Mouse (Mus musculus) heart, adult 2 months (tissue): ENCODE measurements around the gene Cntn1.

Source experiments
- CTCF ChIP-seq: fragments of 200-600 bp; IDR thresholded peaks from 2 replicates; pipeline ENCODE4 v1.8.1; 2022; ENCODE audit warnings: antibody characterized with exemption, mild to moderate bottlenecking, moderate library complexity
- EP300 ChIP-seq: fragments of 200-500 bp; IDR thresholded peaks from 2 replicates; pipeline ENCODE4 v1.6.1; 2011; ENCODE audit warnings: low read depth, low read length, control low read depth; ENCODE audit not compliant: insufficient read depth
- POLR2A ChIP-seq: fragments of 200-500 bp; IDR thresholded peaks from 2 replicates; pipeline ENCODE4 v1.6.1; 2011; ENCODE audit warnings: mild to moderate bottlenecking, low read depth, low read length, control low read depth; ENCODE audit not compliant: insufficient read depth

- TF ChIP-seq CTCF (no peak), POLR2A (no peak), EP300 (no peak)
Observed at GRCm38 (mm10) chr15:92200326-92200985, 149.5 kb downstream of the Cntn1 start.
